In the genomic region with DNA sequence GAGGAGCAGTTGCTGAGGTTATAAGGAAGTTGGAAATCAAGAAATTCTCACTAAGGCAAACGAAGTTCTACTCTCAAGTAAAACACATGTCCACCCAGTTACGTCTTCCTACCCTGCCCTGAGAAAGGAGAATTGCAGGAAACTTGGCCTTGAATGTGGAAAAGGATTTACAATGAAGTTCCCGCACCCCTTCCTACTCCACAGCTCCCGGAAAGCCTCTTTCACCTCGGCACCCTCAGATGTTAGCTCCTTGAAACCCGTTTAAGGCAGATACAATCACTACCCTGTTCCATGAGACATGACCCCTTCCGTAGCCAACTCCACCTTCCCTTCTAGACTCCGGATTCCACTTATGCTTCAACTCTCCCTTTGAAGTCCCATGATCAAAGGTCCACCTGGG, we compare ENCODE assay signal across 16 mouse cellular contexts. TPM values are rescaled to one million over a fixed set of nuclear protein-coding genes. Genes with fewer than 3 reads are reported as not detected.
DNase-seq lines count a peak whose midpoint lies in the region; ATAC-seq and TF ChIP-seq lines count a peak whose summit lies in the region.
"Had no signal": no experiment of that assay in that cellular context is flagged by ENCODE, and none has a peak within 500 bp of the region (broad histone marks: within the 10 kb centered on the region; RNA-seq: fewer than 3 reads in every experiment).

No protein-coding gene starts in this region.

- WGBS in heart, embryonic 15.5 days: 69% methylated on average over 8 of the region's 8 CpGs
- WGBS in kidney, postnatal 0 days: 62% methylated on average over 8 of the region's 8 CpGs
- WGBS in bone marrow, adult 2 months: 69% methylated on average over 8 of the region's 8 CpGs
- WGBS in intestine, embryonic 15.5 days: 74% methylated on average over 8 of the region's 8 CpGs

- H3K4me1 ChIP-seq in heart, embryonic 15.5 days (replicated peaks): peaks cover 49% of the 10 kb centered on the region
- H3K4me1 ChIP-seq in kidney, postnatal 0 days (replicated peaks; ENCODE audit: insufficient read depth, low read length): 0 out of 2 replicates have a peak, but pooled peaks cover 7% of the 10 kb centered on the region
- H3K4me1 ChIP-seq in bone marrow, adult 2 months (ENCODE audit: control insufficient read depth, insufficient read depth, low read length): peaks cover 6% of the 10 kb centered on the region
- peaks cover 12% of the 10 kb centered on the region; the same call in 1 of the 2 replicates for H3K4me1 ChIP-seq in intestine, embryonic 15.5 days (replicated peaks)

- H3K27ac ChIP-seq in heart, embryonic 15.5 days: peak overlapping the region; percentile 20; the same call in 1 of the 2 replicates
- H3K27ac ChIP-seq in kidney, postnatal 0 days: 0 out of 2 replicates have a peak overlapping the region, but pooled peaks have one; percentile 21
- 0 out of 2 replicates have a peak overlapping the region, but pooled peaks have one; percentile 15 for H3K27ac ChIP-seq in bone marrow, adult 2 months (ENCODE audit: control insufficient read depth, insufficient read depth, low read depth, low read length, poor library complexity)
- H3K27ac ChIP-seq in intestine, embryonic 15.5 days: 0 out of 2 replicates have a peak overlapping the region, but pooled peaks have one; percentile 19
- no peak overlapping the region for H3K27ac ChIP-seq in left cerebral cortex, adult 2 months
- H3K27ac ChIP-seq: limb, embryonic 12.5 days; liver, embryonic 13.5 days; midbrain, embryonic 10.5 days; stomach, postnatal 0 days had no signal

- no peak overlapping the region for H3K4me2 ChIP-seq in heart, embryonic 15.5 days
- no peak overlapping the region for H3K4me2 ChIP-seq in kidney, postnatal 0 days (ENCODE audit: low read length)
- no peak overlapping the region for H3K4me2 ChIP-seq in intestine, embryonic 15.5 days (replicated peaks)
- H3K4me2 ChIP-seq: limb, embryonic 12.5 days; liver, embryonic 13.5 days had no signal

- no peak for TF ChIP-seq POLR2A in bone marrow, adult 2 months (IDR thresholded peaks at IDR 0.05; ENCODE audit: borderline replicate concordance, control insufficient read depth, low read depth, low read length)

- no peaks in the 10 kb centered on the region for H3K27me3 ChIP-seq in heart, embryonic 15.5 days
- H3K27me3 ChIP-seq in kidney, postnatal 0 days (ENCODE audit: insufficient read depth, low read length): no peaks in the 10 kb centered on the region
- no peaks in the 10 kb centered on the region for H3K27me3 ChIP-seq in intestine, embryonic 15.5 days (replicated peaks)
- H3K27me3 ChIP-seq: limb, embryonic 12.5 days; liver, embryonic 13.5 days had no signal

- no peak for TF ChIP-seq CTCF in kidney, postnatal 0 days (IDR thresholded peaks at IDR 0.05; ENCODE audit: low read depth)
- TF ChIP-seq CTCF in bone marrow, adult 2 months (IDR thresholded peaks at IDR 0.05; ENCODE audit: control insufficient read depth, insufficient read depth, low read length): no peak
- TF ChIP-seq CTCF in left cerebral cortex, adult 2 months (IDR thresholded peaks at IDR 0.05): no peak

- no peak overlapping the region for H3K4me3 ChIP-seq in heart, embryonic 15.5 days
- no peak overlapping the region for H3K4me3 ChIP-seq in kidney, postnatal 0 days (replicated peaks; ENCODE audit: low read depth, low read length)
- no peak overlapping the region for H3K4me3 ChIP-seq in bone marrow, adult 2 months (replicated peaks; ENCODE audit: control insufficient read depth, low read depth, low read length)
- no peak overlapping the region for H3K4me3 ChIP-seq in intestine, embryonic 15.5 days (replicated peaks)
- H3K4me3 ChIP-seq in left cerebral cortex, adult 2 months: no peak overlapping the region
- H3K4me3 ChIP-seq: limb, embryonic 12.5 days; liver, embryonic 13.5 days; midbrain, embryonic 10.5 days had no signal

- intact Hi-C loops in heart, postnatal 14 days (cut with DNase I): no loop called here
- intact Hi-C loops in left cerebral cortex, adult 2 months (cut with DNase I): no loop called here

- no peak for ATAC-seq in heart, embryonic 15.5 days (replicated peaks; ENCODE audit: insufficient number of reproducible peaks, insufficient read depth, low FRiP score, low read depth)
- ATAC-seq in kidney, postnatal 0 days (replicated peaks; ENCODE audit: low FRiP score, low read depth): no peak
- ATAC-seq in intestine, embryonic 15.5 days: no peak
- ATAC-seq: hindbrain, embryonic 16.5 days had no signal

- DNase-seq in heart, postnatal 14 days: no peak
- peak; percentile 14 for DNase-seq in kidney, postnatal 0 days (ENCODE audit: low spot score)
- DNase-seq in kidney, adult 18-20 months: no peak
- DNase-seq in left cerebral cortex, adult 2 months (ENCODE audit: extremely low spot score in 1 of 2, low spot score in 2 of 2): no peak
- DNase-seq: cerebellum, adult 18-20 months; cerebellum, postnatal 25 days; gastrocnemius, postnatal 10 days; liver, embryonic 13.5 days; right cerebral cortex, postnatal 4 days had no signal

- H3K9me3 ChIP-seq in heart, embryonic 15.5 days (replicated peaks): no peaks in the 10 kb centered on the region
- H3K9me3 ChIP-seq in kidney, postnatal 0 days (replicated peaks; ENCODE audit: low read length): no peaks in the 10 kb centered on the region
- no peaks in the 10 kb centered on the region for H3K9me3 ChIP-seq in intestine, embryonic 15.5 days
- H3K9me3 ChIP-seq: limb, embryonic 12.5 days; liver, embryonic 13.5 days; midbrain, embryonic 10.5 days had no signal

- H3K9ac ChIP-seq in heart, embryonic 15.5 days: no peak overlapping the region
- no peak overlapping the region for H3K9ac ChIP-seq in kidney, postnatal 0 days (ENCODE audit: low read depth, low read length)
- H3K9ac ChIP-seq in intestine, embryonic 15.5 days: no peak overlapping the region
- H3K9ac ChIP-seq: limb, embryonic 12.5 days; liver, embryonic 13.5 days had no signal

- H3K36me3 ChIP-seq in heart, embryonic 15.5 days: no peaks in the 10 kb centered on the region
- no peaks in the 10 kb centered on the region for H3K36me3 ChIP-seq in kidney, postnatal 0 days (ENCODE audit: insufficient read depth, low read length)
- no peaks in the 10 kb centered on the region for H3K36me3 ChIP-seq in intestine, embryonic 15.5 days
- H3K36me3 ChIP-seq: limb, embryonic 12.5 days; liver, embryonic 13.5 days; midbrain, embryonic 10.5 days had no signal

RNA-seq across cellular contexts. Expression of gene Insr, which starts 54.2 kb away (rescaled TPM):
- polyA plus RNA-seq in heart, embryonic 15.5 days (2015; fragmentation: Nextera tagmentation; extraction: Ambion mirVana): 50.5 and 58.4 TPM in 2 replicates
- 100 to 1,000 TPM; 114 to 115 TPM for total RNA-seq in heart, postnatal 14 days (2021)
- 26.5 and 27.2 TPM in 2 replicates for polyA plus RNA-seq in kidney, postnatal 0 days (2015; fragmentation: Nextera tagmentation; extraction: Ambion mirVana)
- polyA plus RNA-seq in bone marrow, adult 2 months (2011; ENCODE audit: insufficient read depth, insufficient read length, low replicate concordance, missing spikeins): 7.3 and 24.6 TPM in 2 replicates
- polyA plus RNA-seq in intestine, embryonic 15.5 days (2015; fragmentation: Nextera tagmentation; extraction: Ambion mirVana): 31.8 and 38.6 TPM in 2 replicates
- total RNA-seq in left cerebral cortex, adult 2 months (2021): 10 to 100 TPM; 50.8 to 52.0 TPM
